Mouse (Mus musculus) forebrain, embryonic 13.5 days (tissue): ENCODE results near the gene Spint2. TPM values are rescaled to one million over a fixed set of nuclear protein-coding genes. Genes with fewer than 3 reads are reported as not detected.

Experiments used
- polyA plus RNA-seq: library from polyadenylated mRNA; unstranded; fragments of >200 nt; fragmentation: Nextera tagmentation; extraction: Ambion mirVana; gene quantifications from 2 replicates; pipeline ENCODE4 v1.2.1, GENCODE M21; 2015

Gene Spint2
- polyA plus RNA-seq, 1 experiment from 2014 or later = 30.1 TPM

Other genes starting within 250 kb of the Spint2 start
- gene Ryr1, start 156.7 kb downstream of the Spint2 start, polyA plus RNA-seq = 7.5 and 10.2 TPM in 2 replicates
- gene Rasgrp4, start 147.1 kb downstream of the Spint2 start, polyA plus RNA-seq = 0.48 and 0.57 TPM in 2 replicates
- 14.1 and 15.9 TPM in 2 replicates for gene Fam98c, start 125.7 kb downstream of the Spint2 start, polyA plus RNA-seq
- gene Ggn, start 111.7 kb downstream of the Spint2 start, polyA plus RNA-seq = 0.38 and 0.65 TPM in 2 replicates
- 5.6 and 6.5 TPM in 2 replicates for gene Spred3, start 111.5 kb downstream of the Spint2 start, polyA plus RNA-seq
- gene Psmd8, start 101.2 kb downstream of the Spint2 start, polyA plus RNA-seq = 292 and 296 TPM in 2 replicates
- gene Catsperg1, start 67.9 kb downstream of the Spint2 start, polyA plus RNA-seq = 1.1 and 1.2 TPM in 2 replicates
- gene Kcnk6, start 49.4 kb downstream of the Spint2 start, polyA plus RNA-seq = 0.27 and 0.44 TPM in 2 replicates
- 73.4 and 75.5 TPM in 2 replicates for gene Yif1b, start 43.6 kb downstream of the Spint2 start, polyA plus RNA-seq
- gene 2200002D01Rik, start 33.4 kb downstream of the Spint2 start, polyA plus RNA-seq = 1.2 and 1.5 TPM in 2 replicates
- 14.9 and 17.2 TPM in 2 replicates for gene Ppp1r14a, start 7.4 kb upstream of the Spint2 start, polyA plus RNA-seq
- 165 and 182 TPM in 2 replicates for gene Dpf1, start 22.0 kb upstream of the Spint2 start, polyA plus RNA-seq
- 9.1 and 15.4 TPM in 2 replicates for gene Sipa1l3, start 236.7 kb upstream of the Spint2 start, polyA plus RNA-seq